Mouse (Mus musculus) cerebral cortex, adult 2 months (tissue): ENCODE data around the gene Rnf227.

Experiments
- WGBS: fragments of 180-500 bp; shearing (Covaris S2); methylation state at CpG from one replicate; pipeline ENCODE4 v1.1.7; 2018; 5-methylcytosine and 5-hydroxymethylcytosine counted together

The Rnf227 gene

GRCm38 (mm10) chr11:69331152-69331551 lies 9.1 kb upstream of the Rnf227 start:
- WGBS, result 96% methylated on average over 6 of the region's 6 CpGs

- WGBS, result under 1% methylated on average over 24 of the region's 24 CpGs
Measured at GRCm38 (mm10) chr11:69331929-69332405, 8.3 kb upstream of the Rnf227 start.

GRCm38 (mm10) chr11:69332713-69333253 lies 7.5 kb upstream of the Rnf227 start:
- 59% methylated on average over 8 of the region's 8 CpGs for WGBS

- 51% methylated on average over 3 of the region's 3 CpGs for WGBS
Measured at GRCm38 (mm10) chr11:69333922-69334321, 6.3 kb upstream of the Rnf227 start.

- WGBS, result 61% methylated on average over 4 of the region's 4 CpGs
Measured at GRCm38 (mm10) chr11:69334796-69335195, 5.5 kb upstream of the Rnf227 start.

GRCm38 (mm10) chr11:69346441-69346840 lies 6.2 kb downstream of the Rnf227 start:
- WGBS, result 89% methylated on average over 26 of the region's 26 CpGs

- 93% methylated on average over 5 of the region's 5 CpGs for WGBS
Measured at GRCm38 (mm10) chr11:69356544-69356943, 16.3 kb downstream of the Rnf227 start.

- 89% methylated on average over 12 of the region's 12 CpGs for WGBS
Measured at GRCm38 (mm10) chr11:69357690-69358089, 17.4 kb downstream of the Rnf227 start.

GRCm38 (mm10) chr11:69362021-69362420 lies 21.8 kb downstream of the Rnf227 start:
- 45% methylated on average over 7 of the region's 7 CpGs for WGBS

- 87% methylated on average over 2 of the region's 2 CpGs for WGBS
Measured at GRCm38 (mm10) chr11:69362479-69362878, 22.2 kb downstream of the Rnf227 start.

GRCm38 (mm10) chr11:69364376-69364775 lies 24.1 kb downstream of the Rnf227 start:
- 10% methylated on average over 8 of the region's 8 CpGs for WGBS

GRCm38 (mm10) chr11:69364910-69365309 lies 24.6 kb downstream of the Rnf227 start:
- 1% methylated on average over 6 of the region's 6 CpGs for whole genome bisulfite sequencing

- 26% methylated on average over 6 of the region's 6 CpGs for WGBS
Measured at GRCm38 (mm10) chr11:69365722-69366121, 25.5 kb downstream of the Rnf227 start.

GRCm38 (mm10) chr11:69366157-69366854 lies 26.0 kb downstream of the Rnf227 start:
- 0% methylated on average over 26 of the region's 26 CpGs for WGBS

- WGBS, result under 1% methylated on average over 22 of the region's 22 CpGs
Measured at GRCm38 (mm10) chr11:69366855-69367615, 26.8 kb downstream of the Rnf227 start.

GRCm38 (mm10) chr11:69367616-69368355 lies 27.5 kb downstream of the Rnf227 start:
- WGBS, result 1% methylated on average over 22 of the region's 22 CpGs

- 1% methylated on average over 86 of the region's 106 CpGs for WGBS
Measured at GRCm38 (mm10) chr11:69368356-69369214, 28.3 kb downstream of the Rnf227 start.

- WGBS, result 2% methylated on average over 27 of the region's 34 CpGs
Measured at GRCm38 (mm10) chr11:69369215-69369989, 29.1 kb downstream of the Rnf227 start, which contains the start of gene Chd3. TSS of gene Chd3 (minus strand) at chr11:69369406.

GRCm38 (mm10) chr11:69369990-69370816 lies 29.9 kb downstream of the Rnf227 start:
- 27% methylated on average over 2 of the region's 2 CpGs for WGBS
